Mouse (Mus musculus) kidney, adult 2 months (tissue): ENCODE data around the gene Creb5. TPM values are rescaled to one million over a fixed set of nuclear protein-coding genes. Genes with fewer than 3 reads are reported as not detected.

ENCODE experiments used
- DNase-seq: peaks from one replicate; pipeline ENCODE4 v3.0.0; 2021
- H3K27ac ChIP-seq: fragments of 200-500 bp; 2 replicates; pipeline ENCODE4 v1.5.1; 2012; ENCODE audit warnings: low read depth, low read length, control low read depth, inconsistent platforms; ENCODE audit not compliant: insufficient read depth
- H3K27me3 ChIP-seq: fragments of 200-500 bp; replicated peaks from 2 replicates; pipeline ENCODE4 v1.6.1; 2012; ENCODE audit warnings: mild to moderate bottlenecking, moderate library complexity, low read length, inconsistent platforms; ENCODE audit not compliant: control insufficient read depth, insufficient read depth
- H3K36me3 ChIP-seq: fragments of 200-500 bp; 2 replicates; pipeline ENCODE4 v1.6.1; 2012; ENCODE audit warnings: mild to moderate bottlenecking, moderate library complexity, low read length, inconsistent platforms; ENCODE audit not compliant: control insufficient read depth, insufficient read depth
- H3K4me1 ChIP-seq: fragments of 200-500 bp; 2 replicates; pipeline ENCODE4 v1.6.1; 2011; ENCODE audit warnings: low read length; ENCODE audit not compliant: control insufficient read depth, insufficient read depth
- H3K4me3 ChIP-seq: fragments of 200-500 bp; 2 replicates; pipeline ENCODE4 v1.5.1; 2011; ENCODE audit warnings: mild to moderate bottlenecking, low read depth, low read length, control low read depth; ENCODE audit not compliant: insufficient read depth
- CTCF ChIP-seq: fragments of 200-500 bp; conservative IDR thresholded peaks from 2 replicates; pipeline ENCODE4 v1.5.1; 2011; ENCODE audit warnings: low read depth, mild to moderate bottlenecking, control low read depth, low read length, moderate library complexity, mixed read lengths; ENCODE audit not compliant: insufficient read depth, insufficient read length
- POLR2A ChIP-seq: fragments of 200-500 bp; IDR thresholded peaks from one replicate; pipeline ENCODE4 v1.6.1; 2011; ENCODE audit warnings: low read depth, low read length, control low read depth
- WGBS: fragments of 180-500 bp; shearing (Covaris S2); methylation state at CpG from one replicate; pipeline ENCODE4 v1.1.7; 2018; 5-methylcytosine and 5-hydroxymethylcytosine counted together
- polyA plus RNA-seq: library from polyadenylated mRNA; depleted of rRNA; stranded (reverse); fragments of >200 nt; gene quantifications from 2 replicates; pipeline ENCODE4 v1.2.3, GENCODE M21; 2012

Creb5 gene
- polyA plus RNA-seq, 1 experiment = 0.67 TPM

- no peak for TF ChIP-seq CTCF
- DNase-seq = no peak
- Histone ChIP-seq H3K4me3 (no peak overlapping the region), H3K36me3 (no peaks in the 10 kb centered on the region), H3K27me3 (no peaks in the 10 kb centered on the region; the same call in 1 of the 2 replicates), H3K27ac (no peak overlapping the region), H3K4me1 (no peaks in the 10 kb centered on the region)
- 65% methylated on average over 4 of the region's 4 CpGs for WGBS
These were observed 370.4 kb downstream of the Creb5 start for GRCm38 (mm10) chr6:53657483-53657882.

GRCm38 (mm10) chr6:53662858-53663833 is 376.1 kb downstream of the Creb5 start:
- 69% methylated on average over 11 of the region's 11 CpGs for WGBS
- no peak for DNase-seq
- H3K27ac ChIP-seq = no peak overlapping the region

GRCm38 (mm10) chr6:53664759-53665158 is 377.7 kb downstream of the Creb5 start:
- H3K36me3 ChIP-seq = no peaks in the 10 kb centered on the region
- H3K4me3 ChIP-seq = no peak overlapping the region
- no peak overlapping the region for H3K27ac ChIP-seq
- no peaks in the 10 kb centered on the region for H3K4me1 ChIP-seq
- TF ChIP-seq POLR2A (no peak), CTCF (no peak)
- no peaks in the 10 kb centered on the region for H3K27me3 ChIP-seq
- 26% methylated on average over 1 of the region's 1 CpGs for WGBS
- DNase-seq = no peak

More at GRCm38 (mm10) chr6:53662858-53663833, 376.1 kb downstream of the Creb5 start:
- Histone ChIP-seq H3K36me3 (no peaks in the 10 kb centered on the region), H3K4me1 (no peaks in the 10 kb centered on the region), H3K27me3 (no peaks in the 10 kb centered on the region), H3K4me3 (no peak overlapping the region)
- TF ChIP-seq CTCF (no peak), POLR2A (no peak)

- Histone ChIP-seq H3K36me3 (no peaks in the 10 kb centered on the region), H3K27me3 (no peaks in the 10 kb centered on the region), H3K4me1 (no peaks in the 10 kb centered on the region), H3K4me3 (no peak overlapping the region), H3K27ac (no peak overlapping the region)
- TF ChIP-seq POLR2A = no peak
- no peak for DNase-seq
- WGBS = 74% methylated on average over 5 of the region's 5 CpGs
These were observed 379.4 kb downstream of the Creb5 start for GRCm38 (mm10) chr6:53666503-53666902.

GRCm38 (mm10) chr6:53678307-53678706 is 391.2 kb downstream of the Creb5 start:
- TF ChIP-seq POLR2A (no peak), CTCF (no peak)
- Histone ChIP-seq H3K4me3 (no peak overlapping the region), H3K36me3 (no peaks in the 10 kb centered on the region), H3K4me1 (no peaks in the 10 kb centered on the region), H3K27me3 (no peaks in the 10 kb centered on the region), H3K27ac (no peak overlapping the region)
- no peak for DNase-seq
- 86% methylated on average over 1 of the region's 1 CpGs for WGBS

- H3K27ac ChIP-seq = no peak overlapping the region
- 94% methylated on average over 8 of the region's 8 CpGs for WGBS
- H3K27me3 ChIP-seq = no peaks in the 10 kb centered on the region
- TF ChIP-seq CTCF = no peak
- TF ChIP-seq POLR2A = no peak
- no peak for DNase-seq
- no peak overlapping the region for H3K4me3 ChIP-seq
- no peaks in the 10 kb centered on the region for H3K36me3 ChIP-seq
- no peaks in the 10 kb centered on the region for H3K4me1 ChIP-seq
These were observed 393.0 kb downstream of the Creb5 start for GRCm38 (mm10) chr6:53680046-53680445.

GRCm38 (mm10) chr6:53684416-53684815 is 397.3 kb downstream of the Creb5 start:
- TF ChIP-seq POLR2A (no peak), CTCF (no peak)
- no peaks in the 10 kb centered on the region for H3K27me3 ChIP-seq
- H3K36me3 ChIP-seq = no peaks in the 10 kb centered on the region
- no peak overlapping the region for H3K4me3 ChIP-seq
- WGBS = 66% methylated on average over 2 of the region's 2 CpGs
- no peak for DNase-seq
- H3K27ac ChIP-seq = no peak overlapping the region
- no peaks in the 10 kb centered on the region for H3K4me1 ChIP-seq

- DNase-seq = no peak
- WGBS = 93% methylated on average over 14 of the region's 14 CpGs
- Histone ChIP-seq H3K36me3 (no peaks in the 10 kb centered on the region), H3K27me3 (no peaks in the 10 kb centered on the region), H3K4me1 (no peaks in the 10 kb centered on the region), H3K4me3 (no peak overlapping the region), H3K27ac (no peak overlapping the region)
- TF ChIP-seq POLR2A = no peak
- TF ChIP-seq CTCF = no peak
These were observed 398.3 kb downstream of the Creb5 start for GRCm38 (mm10) chr6:53685323-53685722.
